Mouse (Mus musculus): ENCODE data around the gene BC030870.

GRCm38 (mm10) chr8:65065622-65066021, 63.7 kb downstream of the BC030870 start:
- no peak for TF ChIP-seq HCFC1 (IDR thresholded peaks at IDR 0.05; ENCODE audit: borderline replicate concordance, insufficient read depth, low read length)
- TF ChIP-seq MAFK (IDR thresholded peaks at IDR 0.05; ENCODE audit: insufficient read depth, low read depth, low read length): no peak
- no peak for TF ChIP-seq CHD2 (IDR thresholded peaks at IDR 0.05; ENCODE audit: low read depth, low read length)

Data from ES-E14 (cell line).